Mouse (Mus musculus): ENCODE results near the gene Ift20.

DNA sequence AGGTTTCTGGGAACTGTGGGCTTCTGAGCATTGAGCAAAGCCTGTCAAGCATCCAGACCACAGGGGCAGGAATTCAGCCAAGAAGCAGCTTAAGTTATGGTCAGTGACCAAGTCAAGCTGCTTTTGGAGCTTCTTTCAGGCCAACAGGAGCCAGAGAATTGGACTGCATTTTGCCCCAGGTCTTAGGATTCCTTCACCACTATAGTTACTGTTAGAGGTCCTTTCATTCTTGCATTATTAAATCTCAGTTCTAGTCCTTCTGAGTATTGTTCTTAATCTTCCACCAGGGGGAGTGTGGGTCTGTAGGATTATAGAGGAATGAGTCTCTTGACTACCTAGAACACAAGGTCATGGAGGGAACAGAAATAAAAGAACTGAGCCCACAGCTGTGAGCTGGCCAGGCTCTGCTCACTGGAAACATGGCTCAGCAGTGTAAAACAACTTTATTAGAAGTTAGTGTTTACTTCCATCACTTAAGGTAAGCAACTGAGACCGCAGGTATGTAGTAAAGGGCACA is 13.6 kb upstream of the Ift20 start:
- TF ChIP-seq CTCF (IDR thresholded peaks at IDR 0.05) (peak; percentile 72), POLR2A (IDR thresholded peaks at IDR 0.05; ENCODE audit: insufficient read depth, low read depth, low read length) (0 out of 2 replicates have a peak, but pooled peaks have one; percentile 7), EP300 (IDR thresholded peaks at IDR 0.05; ENCODE audit: insufficient read depth, low read depth, low read length) (no peak)

Data from heart, adult 2 months (tissue).